Mouse (Mus musculus): ENCODE data around the gene Gsg1l2. TPM values are rescaled to one million over a fixed set of nuclear protein-coding genes. Genes with fewer than 3 reads are reported as not detected.
A peak's percentile ranks its signal among the peaks of the same experiment; 100 is the strongest.

Gsg1l2 gene
- total RNA-seq (2022) = not detected

- no peak for DNase-seq (ENCODE audit: low spot score in 2 of 2)
Observed at GRCm38 (mm10) chr11:67774379-67774778, at the start of gene Gsg1l2. Gene Gsg1l2, plus strand, starts transcription at chr11:67774608.

DNA sequence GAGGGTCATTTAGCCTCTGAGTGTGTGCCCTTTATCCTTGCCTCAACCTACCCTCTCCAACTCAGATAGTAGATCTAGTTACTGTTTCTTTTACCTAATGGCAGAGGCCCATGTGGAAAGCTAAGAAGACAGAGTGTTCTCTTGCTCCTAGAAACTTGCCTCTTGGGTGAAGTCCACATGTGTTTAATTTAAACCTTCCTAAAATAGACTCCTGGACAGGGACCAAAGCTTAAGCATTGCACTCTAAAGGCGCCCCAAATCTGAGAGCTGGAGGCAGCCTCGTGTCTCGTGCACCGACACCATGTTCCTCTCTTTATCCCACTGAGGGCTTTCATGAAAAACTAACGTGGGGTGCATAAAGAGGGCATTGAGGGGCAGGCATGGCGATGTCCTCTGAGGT is 47.3 kb upstream of the Gsg1l2 start:
- DNase-seq (ENCODE audit: low spot score in 2 of 2) = peak in 1 of 2 experiments; percentile 5

- peak; percentile 25 to 49 for DNase-seq (ENCODE audit: low spot score in 2 of 2)
Observed at GRCm38 (mm10) chr11:67728726-67729125, 45.7 kb upstream of the Gsg1l2 start.

GRCm38 (mm10) chr11:67731056-67731455 is 43.4 kb upstream of the Gsg1l2 start:
- no peak for DNase-seq (ENCODE audit: low spot score in 2 of 2)

DNA sequence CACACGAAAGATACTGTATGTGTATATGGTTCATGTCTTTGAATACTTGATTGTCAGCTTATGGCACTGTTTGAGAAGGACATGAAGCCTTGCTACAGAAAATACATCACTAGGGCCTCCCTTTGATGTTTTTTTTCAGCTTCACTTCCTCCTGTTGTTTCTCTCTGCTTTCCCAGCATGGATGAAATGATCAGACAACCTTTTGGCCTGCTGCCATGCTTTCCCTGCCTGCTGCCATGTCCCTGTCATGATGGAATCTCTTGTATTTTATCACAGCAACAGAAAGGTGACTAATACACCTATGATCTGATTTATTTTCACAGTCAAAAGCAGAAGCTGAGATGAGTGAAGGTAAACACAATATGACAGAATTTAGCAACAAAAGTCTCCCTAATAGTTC is 40.7 kb upstream of the Gsg1l2 start:
- DNase-seq (ENCODE audit: low spot score in 2 of 2) = no peak

- DNase-seq (ENCODE audit: low spot score in 2 of 2) = no peak
Observed at GRCm38 (mm10) chr11:67734597-67734996, 39.8 kb upstream of the Gsg1l2 start.

DNA sequence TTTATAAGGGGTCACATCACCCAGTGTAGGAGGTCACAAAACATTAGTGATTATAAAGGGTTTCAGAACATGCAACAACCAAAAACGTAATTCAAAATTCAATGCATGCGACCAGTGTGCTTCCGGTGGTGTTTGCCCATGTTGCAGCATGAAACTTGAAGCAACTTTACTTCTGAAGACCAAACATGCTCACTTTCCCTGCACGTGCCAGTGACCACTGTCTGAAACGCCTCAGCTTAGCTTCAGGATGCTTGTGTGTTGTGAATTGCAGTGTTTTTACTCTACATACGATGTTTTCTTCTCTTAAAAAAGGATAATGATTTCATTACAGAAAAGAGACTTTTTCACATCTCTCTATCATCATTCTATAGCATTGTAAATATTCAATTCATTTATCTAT is 36.1 kb upstream of the Gsg1l2 start:
- DNase-seq (ENCODE audit: low spot score in 2 of 2) = no peak

GRCm38 (mm10) chr11:67738846-67739490 is 35.4 kb upstream of the Gsg1l2 start:
- no peak for DNase-seq (ENCODE audit: low spot score in 2 of 2)

DNA sequence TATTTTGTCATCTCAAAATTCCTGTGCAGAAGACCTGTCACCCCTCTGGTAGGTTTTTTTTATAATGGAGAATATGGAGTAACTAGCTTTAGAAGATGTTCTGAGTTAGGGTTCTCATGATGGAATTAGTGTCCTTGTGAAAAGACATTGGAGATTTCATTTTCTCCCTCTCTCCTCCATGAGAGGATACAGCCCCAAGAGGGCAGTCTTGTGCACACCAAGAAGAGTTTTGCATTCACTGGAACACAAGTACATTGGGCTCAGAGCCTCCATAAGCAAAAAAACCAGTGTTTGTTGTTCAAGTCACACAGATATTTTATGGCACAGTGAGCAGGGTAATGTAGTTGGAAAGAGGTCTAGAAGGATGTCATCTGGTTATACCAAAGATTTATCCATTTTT is 32.8 kb upstream of the Gsg1l2 start:
- no peak for DNase-seq (ENCODE audit: low spot score in 2 of 2)

DNA sequence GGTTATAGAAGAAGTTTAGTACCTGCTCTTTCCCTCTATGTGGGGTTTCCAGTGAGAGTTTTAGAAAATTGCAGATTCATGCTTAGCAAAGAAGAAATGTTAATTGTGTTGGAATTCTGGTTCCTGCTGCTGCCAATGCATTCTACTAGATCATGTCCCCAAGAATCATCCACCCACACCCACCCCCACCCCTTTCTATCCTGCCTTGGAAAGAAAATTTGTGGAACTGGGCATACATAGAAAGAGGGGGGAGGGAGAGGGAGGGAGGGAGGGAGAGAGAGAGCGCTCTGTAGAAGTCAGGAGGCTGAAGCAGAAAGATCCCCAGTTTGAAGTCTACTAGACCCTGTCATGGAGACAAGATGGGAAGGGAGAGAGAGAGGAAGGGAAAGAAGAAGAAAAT is 18.1 kb upstream of the Gsg1l2 start:
- no peak for DNase-seq (ENCODE audit: low spot score in 2 of 2)

DNA sequence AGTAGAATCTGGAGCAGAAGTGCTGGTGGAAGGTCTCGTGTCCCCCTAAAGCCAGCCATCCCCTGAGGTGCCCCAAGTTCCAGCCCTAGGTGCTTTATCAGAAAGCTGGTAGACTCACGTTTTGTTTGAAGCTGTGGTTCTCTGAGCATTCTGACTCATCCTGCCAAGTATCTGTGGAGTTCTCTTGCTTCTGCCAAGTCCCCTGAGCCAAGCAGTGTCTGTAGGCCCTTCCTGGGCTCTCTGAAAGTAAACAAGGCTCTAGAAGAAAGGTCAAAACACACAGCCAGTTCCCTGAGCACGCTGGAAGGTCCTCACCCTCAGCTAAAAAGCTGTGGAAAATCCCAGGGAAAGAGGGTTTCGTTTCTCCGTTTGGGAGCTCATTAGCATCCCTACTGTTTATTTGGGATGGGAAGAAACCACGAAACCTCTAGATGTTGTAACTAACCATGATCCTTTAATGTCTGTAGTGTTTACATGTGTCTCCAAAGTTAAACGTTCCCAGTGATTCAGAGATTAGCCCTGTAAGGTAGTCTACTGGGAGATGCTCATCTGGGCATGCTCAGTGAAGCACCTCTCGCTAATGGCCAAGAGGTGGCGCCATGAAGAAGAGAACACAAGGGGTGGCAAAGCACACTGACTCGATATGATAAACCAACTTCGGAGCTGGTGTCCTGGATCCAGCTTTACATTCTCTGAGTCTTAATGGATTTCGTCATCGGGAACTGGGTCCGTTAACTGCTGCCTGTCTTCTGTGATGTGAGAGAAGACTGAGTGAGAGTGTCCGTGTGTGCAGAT is 16.8 kb upstream of the Gsg1l2 start:
- peak in 1 of 2 experiments; percentile 17 for DNase-seq (ENCODE audit: low spot score in 2 of 2)

GRCm38 (mm10) chr11:67771053-67771452 is 3.4 kb upstream of the Gsg1l2 start, which contains the start of gene Glp2r:
Gene Glp2r, minus strand, starts transcription at chr11:67771153.
- no peak for DNase-seq (ENCODE audit: low spot score in 2 of 2)

DNA sequence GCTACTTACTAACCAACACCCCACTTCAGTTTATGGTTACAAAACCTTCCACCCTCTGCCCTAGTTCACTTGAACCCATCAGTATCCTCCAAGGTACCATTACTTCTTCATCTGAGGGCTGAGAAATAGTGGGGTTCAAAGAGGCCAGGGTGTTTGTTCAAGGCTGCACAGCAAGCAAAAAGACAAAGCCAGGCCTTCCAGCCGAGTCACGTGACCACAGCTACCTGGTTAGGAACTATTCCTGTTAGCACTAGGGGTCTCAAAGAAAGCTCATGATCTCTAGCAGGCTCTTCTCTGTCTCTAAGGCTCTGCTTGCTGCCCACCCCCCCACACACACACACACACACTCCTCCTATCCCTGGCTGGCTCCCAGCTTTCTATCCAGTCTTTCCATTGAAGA is 2.7 kb upstream of the Gsg1l2 start:
- no peak for DNase-seq (ENCODE audit: low spot score in 2 of 2)

DNA sequence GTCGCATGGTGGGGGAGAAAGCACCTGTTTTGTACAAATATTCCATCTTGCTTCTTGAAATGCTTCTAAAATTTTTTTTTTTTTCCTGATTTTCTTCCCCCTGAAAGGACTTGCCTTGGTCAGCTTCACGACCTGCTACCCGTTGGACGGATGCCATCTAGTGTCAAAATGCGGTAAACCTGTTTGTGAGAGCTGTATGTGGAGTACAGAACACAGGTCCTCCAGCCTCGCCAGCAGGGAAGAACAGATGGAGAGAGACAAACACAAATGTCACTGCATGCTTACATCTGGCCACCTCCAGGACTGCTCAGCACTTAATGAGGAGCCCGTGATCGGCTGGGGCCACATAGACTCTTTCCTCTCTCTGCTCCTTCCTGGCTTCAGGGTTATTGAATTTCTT is 1.8 kb upstream of the Gsg1l2 start:
- no peak for DNase-seq (ENCODE audit: low spot score in 2 of 2)

DNA sequence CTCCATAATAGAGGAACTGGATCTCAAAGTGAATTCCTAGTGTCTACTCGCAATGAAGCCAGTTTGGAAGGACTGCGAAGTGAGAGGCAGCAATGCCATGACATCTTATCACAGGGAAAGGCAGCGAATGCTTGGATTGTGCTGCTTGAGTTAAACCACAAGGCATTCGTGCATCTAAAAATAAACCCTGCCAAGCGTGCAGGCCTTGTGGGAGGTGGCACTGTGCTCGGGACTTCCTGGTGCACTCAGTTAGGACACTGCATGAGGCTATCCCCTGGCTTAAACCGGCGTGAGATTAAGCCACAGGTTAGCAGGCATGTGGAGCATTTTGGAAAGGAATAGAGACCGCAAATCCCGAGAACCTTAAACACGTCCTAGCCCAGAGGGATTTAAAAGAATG is 15.8 kb downstream of the Gsg1l2 start:
- no peak for DNase-seq (ENCODE audit: low spot score in 2 of 2)

GRCm38 (mm10) chr11:67797931-67798330 is 23.5 kb downstream of the Gsg1l2 start, which contains the start of gene Dhrs7c:
Gene Dhrs7c, plus strand, starts transcription at chr11:67798187.
- peak; percentile 63 to 76 for DNase-seq (ENCODE audit: low spot score in 2 of 2)

GRCm38 (mm10) chr11:67800130-67800723 is 25.8 kb downstream of the Gsg1l2 start:
- no peak for DNase-seq (ENCODE audit: low spot score in 2 of 2)

GRCm38 (mm10) chr11:67801169-67801568 is 26.8 kb downstream of the Gsg1l2 start:
- no peak for DNase-seq (ENCODE audit: low spot score in 2 of 2)

GRCm38 (mm10) chr11:67805538-67805937 is 31.1 kb downstream of the Gsg1l2 start:
- no peak for DNase-seq (ENCODE audit: low spot score in 2 of 2)

GRCm38 (mm10) chr11:67806832-67807597 is 32.6 kb downstream of the Gsg1l2 start:
- no peak for DNase-seq (ENCODE audit: low spot score in 2 of 2)

DNA sequence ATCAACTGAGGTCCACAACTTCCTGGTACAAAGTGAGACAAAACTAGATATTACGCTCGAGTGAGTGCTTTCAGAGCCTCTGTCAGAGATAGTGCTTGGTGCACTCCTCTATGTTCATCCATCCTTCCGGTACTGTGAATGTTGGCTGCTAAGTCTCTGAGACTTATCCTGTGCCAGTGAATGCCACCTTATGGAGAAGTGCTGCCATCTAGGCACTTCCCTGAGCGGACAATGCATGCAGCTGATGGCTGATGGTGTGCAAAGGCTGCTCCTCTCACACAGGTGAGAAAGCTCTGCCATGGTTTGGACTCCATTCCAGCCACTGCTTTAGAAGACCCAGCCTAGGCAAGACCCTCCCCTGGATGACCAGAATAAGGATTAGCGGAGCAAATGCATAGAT is 33.6 kb downstream of the Gsg1l2 start:
- no peak for DNase-seq (ENCODE audit: low spot score in 2 of 2)

GRCm38 (mm10) chr11:67811535-67811934 is 37.1 kb downstream of the Gsg1l2 start:
- DNase-seq (ENCODE audit: low spot score in 2 of 2) = no peak
